Mouse (Mus musculus): ENCODE data around the gene Raly.

The Raly gene

GRCm38 (mm10) chr2:154782856-154783650 is 7.8 kb upstream of the Raly start:
- DNase-seq (ENCODE audit: low read depth, low spot score) = no peak

DNA sequence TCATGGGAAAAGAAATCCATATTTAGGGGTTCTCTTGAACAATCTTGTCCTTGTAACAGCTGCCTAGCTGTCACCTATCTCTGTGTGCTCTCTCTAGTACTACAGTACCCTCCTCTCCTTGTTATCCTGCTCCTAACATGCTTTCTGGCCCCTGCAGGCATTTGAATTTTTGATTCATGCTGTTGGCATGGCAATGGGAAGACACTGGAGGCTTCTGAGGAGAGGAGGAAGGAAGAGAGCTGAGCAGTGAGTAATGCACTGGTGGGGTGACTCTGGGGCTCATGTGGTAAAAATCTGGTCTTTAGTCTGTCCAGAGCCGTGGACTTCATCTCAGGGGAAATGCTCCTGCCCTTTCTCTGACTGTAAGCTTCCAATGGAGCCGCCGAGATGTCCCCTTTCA is 5.6 kb upstream of the Raly start:
- DNase-seq (ENCODE audit: low read depth, low spot score) = no peak

GRCm38 (mm10) chr2:154786187-154786586 is 4.7 kb upstream of the Raly start:
- peak; percentile 83 for DNase-seq (ENCODE audit: low read depth, low spot score)

DNA sequence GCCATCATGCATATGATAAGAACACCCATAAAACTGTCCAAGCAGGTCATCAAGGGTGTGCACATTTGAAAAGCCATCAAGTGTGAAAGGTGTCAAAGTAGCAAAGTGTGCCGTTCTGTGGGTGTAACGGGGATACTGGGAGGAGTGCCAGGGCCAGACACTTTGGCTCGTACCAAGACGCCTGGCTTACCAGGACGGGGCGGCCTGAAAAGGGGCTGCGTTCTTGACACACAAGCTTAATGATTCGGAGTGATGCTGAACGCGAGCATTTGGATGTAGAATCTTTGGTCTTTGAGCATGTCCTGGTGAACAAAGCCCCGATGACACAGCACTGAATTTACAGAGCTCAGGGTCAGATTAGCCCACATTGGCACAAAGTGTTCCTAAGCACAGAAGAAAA is 4.1 kb upstream of the Raly start:
- DNase-seq (ENCODE audit: low read depth, low spot score) = peak; percentile 48

GRCm38 (mm10) chr2:154789381-154789780 is 1.5 kb upstream of the Raly start:
- no peak for DNase-seq (ENCODE audit: low read depth, low spot score)

DNA sequence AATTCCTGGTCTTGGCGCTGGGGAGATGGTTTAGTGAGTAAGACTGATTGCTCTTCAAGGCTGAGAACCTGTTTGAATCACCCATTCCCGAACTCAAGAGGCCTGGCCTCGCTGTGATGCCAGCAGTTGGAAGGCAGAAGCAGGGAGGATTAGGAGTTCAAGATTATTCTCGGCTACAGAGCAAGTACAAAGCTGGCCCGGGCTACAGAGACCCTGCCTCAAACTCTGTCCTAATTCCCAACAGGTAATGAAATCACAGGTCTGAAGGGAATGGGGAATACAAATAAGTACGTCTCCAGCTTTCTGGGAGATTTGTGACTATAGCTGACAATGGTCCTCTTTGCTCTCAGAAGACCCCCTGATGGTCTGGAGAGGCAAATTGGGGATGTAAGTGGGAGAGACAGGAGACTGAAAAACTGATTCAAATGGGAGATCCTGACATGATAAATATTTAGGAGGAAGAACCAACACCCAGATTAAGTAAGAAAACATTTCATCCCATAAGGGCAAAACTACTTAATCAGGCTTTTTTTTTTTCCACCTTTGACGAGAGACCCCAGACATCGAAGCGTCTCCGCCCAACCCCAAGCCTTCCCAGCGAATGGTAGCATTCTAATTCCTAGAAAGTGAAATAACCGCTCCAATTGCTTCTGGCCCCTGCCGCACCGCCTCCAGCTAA is 780 bp upstream of the Raly start:
- DNase-seq (ENCODE audit: low read depth, low spot score) = peak; percentile 11

- peak; percentile 75 for DNase-seq (ENCODE audit: low read depth, low spot score)
Measured at GRCm38 (mm10) chr2:154791661-154792642, 1.1 kb downstream of the Raly start.

DNA sequence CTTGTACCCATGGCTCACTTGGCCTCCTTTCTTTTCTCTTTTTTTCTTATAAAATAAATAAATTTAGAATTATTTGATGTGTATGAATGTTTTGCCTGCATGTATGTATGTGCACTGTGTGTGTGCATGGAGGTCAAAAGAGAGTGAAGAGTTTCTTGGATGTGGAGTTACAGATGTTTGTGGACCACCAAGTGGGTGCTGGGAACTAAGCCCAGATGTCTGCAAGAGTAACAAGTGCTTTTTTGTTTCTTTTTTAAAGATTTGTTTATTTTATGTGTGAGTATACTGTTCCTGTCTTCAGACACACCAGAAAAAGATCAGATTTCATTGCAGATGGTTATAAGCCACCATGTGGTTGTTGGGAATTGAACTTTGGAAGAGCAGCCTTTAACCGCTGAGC is 12.5 kb downstream of the Raly start:
- DNase-seq (ENCODE audit: low read depth, low spot score) = no peak

- no peak for DNase-seq (ENCODE audit: low read depth, low spot score)
Measured at GRCm38 (mm10) chr2:154803845-154804244, 12.9 kb downstream of the Raly start.

DNA sequence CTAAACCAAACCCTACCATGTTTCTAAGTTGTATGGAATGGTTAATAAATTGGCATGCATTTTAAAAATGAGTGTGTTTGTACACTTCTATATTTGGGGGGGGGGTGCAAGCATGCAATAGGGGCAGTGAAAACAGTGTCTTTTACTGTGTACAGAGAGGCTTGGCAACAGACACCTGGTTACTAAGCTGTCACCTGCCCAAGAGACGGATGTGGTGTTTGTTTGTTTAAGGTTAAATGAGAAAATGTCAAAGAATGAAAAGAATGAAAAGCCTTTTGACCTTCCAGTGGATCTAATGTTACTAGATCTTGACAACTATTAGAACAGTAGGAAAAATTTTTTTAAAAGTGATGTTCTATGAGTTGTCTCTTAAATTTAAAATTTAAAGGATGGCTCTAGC is 16.8 kb downstream of the Raly start:
- DNase-seq (ENCODE audit: low read depth, low spot score) = no peak

GRCm38 (mm10) chr2:154809107-154809762 is 18.3 kb downstream of the Raly start:
- no peak for DNase-seq (ENCODE audit: low read depth, low spot score)

DNA sequence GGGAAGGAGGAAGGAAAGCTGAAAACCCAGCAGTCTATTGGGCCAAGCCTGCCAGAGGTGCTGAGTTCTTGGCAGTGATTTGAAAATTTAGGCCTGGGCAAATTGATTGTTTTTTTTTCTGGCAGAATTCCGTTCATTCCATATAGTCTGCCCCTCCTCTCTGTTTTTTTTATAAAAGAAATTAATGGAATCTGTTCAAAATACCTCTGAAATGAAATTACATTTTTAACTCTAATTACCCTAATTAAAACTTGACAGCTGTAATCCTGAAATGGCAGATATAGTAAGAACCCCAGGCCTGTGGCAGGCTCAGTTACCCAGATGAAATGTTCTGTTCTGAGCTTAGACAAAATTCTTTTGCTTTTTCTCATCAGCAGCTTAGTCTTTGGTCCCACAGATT is 19.9 kb downstream of the Raly start:
- DNase-seq (ENCODE audit: low read depth, low spot score) = no peak

GRCm38 (mm10) chr2:154813426-154813825 is 22.5 kb downstream of the Raly start:
- no peak for DNase-seq (ENCODE audit: low read depth, low spot score)

GRCm38 (mm10) chr2:154817089-154817488 is 26.2 kb downstream of the Raly start:
- no peak for DNase-seq (ENCODE audit: low read depth, low spot score)

GRCm38 (mm10) chr2:154817788-154818187 is 26.9 kb downstream of the Raly start:
- peak; percentile 54 for DNase-seq (ENCODE audit: low read depth, low spot score)

GRCm38 (mm10) chr2:154818599-154818998 is 27.7 kb downstream of the Raly start:
- no peak for DNase-seq (ENCODE audit: low read depth, low spot score)

DNA sequence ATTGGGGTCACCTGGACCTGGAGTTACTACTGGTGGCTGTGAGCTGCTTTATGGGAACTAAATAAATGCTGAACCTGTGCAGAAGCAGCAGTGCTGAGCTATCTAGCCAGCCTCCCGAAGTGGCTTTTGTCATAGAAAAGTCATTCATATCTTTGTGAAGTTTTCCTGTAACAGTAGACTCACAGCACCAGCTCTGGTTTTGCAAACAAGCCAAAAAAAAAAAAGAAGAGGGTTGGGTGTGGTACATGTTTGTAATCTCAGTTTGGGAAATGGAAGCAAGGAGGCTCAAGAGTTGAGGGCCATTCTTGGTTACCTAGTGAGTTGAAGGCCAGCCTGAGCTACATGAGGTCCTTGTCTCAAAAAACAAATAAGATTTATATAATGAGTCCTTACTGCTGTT is 29.4 kb downstream of the Raly start:
- no peak for DNase-seq (ENCODE audit: low read depth, low spot score)

- DNase-seq (ENCODE audit: low read depth, low spot score) = no peak
Measured at GRCm38 (mm10) chr2:154826054-154826538, 35.2 kb downstream of the Raly start.

DNA sequence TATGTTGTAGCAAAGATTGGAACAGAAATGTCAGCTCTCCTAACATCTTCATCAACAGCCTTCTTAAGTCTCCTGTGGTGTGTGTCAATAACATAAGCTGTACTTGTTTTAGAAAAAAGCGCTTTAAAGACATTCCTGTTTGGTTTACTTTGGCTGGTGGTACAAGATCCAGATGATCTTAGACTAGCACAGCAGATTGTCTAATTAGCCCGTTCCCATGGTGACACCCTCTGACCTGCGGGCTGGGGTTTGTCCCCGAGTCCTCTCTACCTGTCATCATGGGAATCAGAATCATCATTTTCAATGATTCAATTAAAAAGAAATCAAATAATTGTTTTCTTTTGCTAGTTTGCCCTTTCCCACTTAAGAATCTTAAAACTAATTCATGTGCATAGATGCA is 36.6 kb downstream of the Raly start:
- DNase-seq (ENCODE audit: low read depth, low spot score) = no peak

GRCm38 (mm10) chr2:154832471-154832870 is 41.6 kb downstream of the Raly start:
- DNase-seq (ENCODE audit: low read depth, low spot score) = no peak

- no peak for DNase-seq (ENCODE audit: low read depth, low spot score)
Measured at GRCm38 (mm10) chr2:154834149-154834865, 43.4 kb downstream of the Raly start.

Data from ZHBTc4 (cell line).